Mouse (Mus musculus): ENCODE results near the gene Naa35. TPM values are rescaled to one million over a fixed set of nuclear protein-coding genes. Genes with fewer than 3 reads are reported as not detected.

Naa35 gene
- polyA plus RNA-seq, 1 experiment: 46.5 TPM

GRCm38 (mm10) chr13:59647484-59647883 lies 62.4 kb downstream of the Naa35 start:
- Histone ChIP-seq H3K4me3 (ENCODE audit: control insufficient read depth, low read depth, low read length) (no peak overlapping the region), H3K27me3 (ENCODE audit: control insufficient read depth, insufficient read depth, low read length) (no peaks in the 10 kb centered on the region), H3K27ac (ENCODE audit: control insufficient read depth, insufficient read depth, low read depth, low read length) (no peak overlapping the region), H3K36me3 (ENCODE audit: control insufficient read depth, insufficient read depth, low read length) (no peaks in the 10 kb centered on the region), H3K4me1 (ENCODE audit: control insufficient read depth, insufficient read depth, low read length) (no peaks in the 10 kb centered on the region; the same call in 1 of the 2 replicates)
- TF ChIP-seq CTCF (IDR thresholded peaks at IDR 0.05; ENCODE audit: control insufficient read depth, insufficient read depth, insufficient replicate concordance, low read depth, low read length) (no peak), POLR2A (IDR thresholded peaks at IDR 0.05; ENCODE audit: control insufficient read depth, low read depth, low read length) (no peak)

DNA sequence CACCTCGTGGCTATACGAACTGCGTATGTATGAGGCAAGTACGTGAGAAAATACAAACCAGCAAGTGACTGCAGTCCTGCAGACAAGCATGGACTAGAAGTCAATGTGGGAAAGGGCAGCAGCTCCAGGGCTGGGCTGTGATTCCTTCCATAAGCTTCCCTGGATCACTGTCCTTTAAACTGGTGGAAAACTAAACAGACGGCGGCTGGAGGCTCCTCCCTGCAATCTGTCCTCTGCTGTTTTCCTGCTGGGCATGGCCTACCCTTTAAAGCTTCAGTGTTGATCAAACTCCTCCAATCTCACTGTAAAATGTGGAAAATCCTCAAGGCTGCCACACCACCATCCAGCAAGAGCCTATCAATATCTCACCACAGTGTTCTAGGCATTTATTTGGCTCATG lies 63.5 kb downstream of the Naa35 start:
- H3K36me3 ChIP-seq (ENCODE audit: control insufficient read depth, insufficient read depth, low read length): no peaks in the 10 kb centered on the region
- no peaks in the 10 kb centered on the region for H3K27me3 ChIP-seq (ENCODE audit: control insufficient read depth, insufficient read depth, low read length)
- no peak overlapping the region for H3K27ac ChIP-seq (ENCODE audit: control insufficient read depth, insufficient read depth, low read depth, low read length)
- TF ChIP-seq POLR2A (IDR thresholded peaks at IDR 0.05; ENCODE audit: control insufficient read depth, low read depth, low read length): no peak
- no peak for TF ChIP-seq CTCF (IDR thresholded peaks at IDR 0.05; ENCODE audit: control insufficient read depth, insufficient read depth, insufficient replicate concordance, low read depth, low read length)
- H3K4me3 ChIP-seq (ENCODE audit: control insufficient read depth, low read depth, low read length): no peak overlapping the region
- peaks cover 4% of the 10 kb centered on the region for H3K4me1 ChIP-seq (ENCODE audit: control insufficient read depth, insufficient read depth, low read length)

- H3K4me3 ChIP-seq (ENCODE audit: control insufficient read depth, low read depth, low read length): no peak overlapping the region
- no peak overlapping the region for H3K27ac ChIP-seq (ENCODE audit: control insufficient read depth, insufficient read depth, low read depth, low read length)
- H3K36me3 ChIP-seq (ENCODE audit: control insufficient read depth, insufficient read depth, low read length): no peaks in the 10 kb centered on the region
- peaks cover 4% of the 10 kb centered on the region for H3K4me1 ChIP-seq (ENCODE audit: control insufficient read depth, insufficient read depth, low read length)
- H3K27me3 ChIP-seq (ENCODE audit: control insufficient read depth, insufficient read depth, low read length): no peaks in the 10 kb centered on the region
- TF ChIP-seq CTCF (IDR thresholded peaks at IDR 0.05; ENCODE audit: control insufficient read depth, insufficient read depth, insufficient replicate concordance, low read depth, low read length): no peak
- TF ChIP-seq POLR2A (IDR thresholded peaks at IDR 0.05; ENCODE audit: control insufficient read depth, low read depth, low read length): no peak
Measured at GRCm38 (mm10) chr13:59649781-59650180, 64.7 kb downstream of the Naa35 start.

DNA sequence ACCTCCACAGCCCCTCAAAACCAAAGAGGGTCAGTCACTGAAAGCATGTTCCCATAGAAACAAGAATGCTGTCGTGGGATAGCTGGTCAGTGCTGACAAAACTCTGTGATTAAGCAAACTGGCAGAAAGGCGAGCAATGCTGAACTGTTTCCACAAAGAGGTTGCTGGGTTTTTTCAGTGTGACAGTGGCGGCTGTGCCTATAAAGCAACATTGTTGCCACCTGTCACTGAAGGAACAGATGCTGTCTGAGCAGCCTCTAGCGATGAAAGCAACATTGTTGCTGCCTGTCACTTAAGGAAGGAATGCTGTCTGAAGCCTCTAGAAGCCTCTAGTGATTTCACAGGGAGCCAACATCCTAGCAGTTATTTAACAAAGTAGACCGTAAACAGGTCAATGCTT lies 67.6 kb downstream of the Naa35 start:
- Histone ChIP-seq H3K4me1 (ENCODE audit: control insufficient read depth, insufficient read depth, low read length) (peaks cover 4% of the 10 kb centered on the region), H3K27ac (ENCODE audit: control insufficient read depth, insufficient read depth, low read depth, low read length) (no peak overlapping the region), H3K4me3 (ENCODE audit: control insufficient read depth, low read depth, low read length) (no peak overlapping the region), H3K36me3 (ENCODE audit: control insufficient read depth, insufficient read depth, low read length) (no peaks in the 10 kb centered on the region), H3K27me3 (ENCODE audit: control insufficient read depth, insufficient read depth, low read length) (no peaks in the 10 kb centered on the region)
- TF ChIP-seq POLR2A (IDR thresholded peaks at IDR 0.05; ENCODE audit: control insufficient read depth, low read depth, low read length): no peak
- no peak for TF ChIP-seq CTCF (IDR thresholded peaks at IDR 0.05; ENCODE audit: control insufficient read depth, insufficient read depth, insufficient replicate concordance, low read depth, low read length)

GRCm38 (mm10) chr13:59653136-59653535 lies 68.1 kb downstream of the Naa35 start:
- no peak overlapping the region for H3K4me3 ChIP-seq (ENCODE audit: control insufficient read depth, low read depth, low read length)
- H3K27ac ChIP-seq (ENCODE audit: control insufficient read depth, insufficient read depth, low read depth, low read length): no peak overlapping the region
- H3K27me3 ChIP-seq (ENCODE audit: control insufficient read depth, insufficient read depth, low read length): no peaks in the 10 kb centered on the region
- no peak for TF ChIP-seq POLR2A (IDR thresholded peaks at IDR 0.05; ENCODE audit: control insufficient read depth, low read depth, low read length)
- no peak for TF ChIP-seq CTCF (IDR thresholded peaks at IDR 0.05; ENCODE audit: control insufficient read depth, insufficient read depth, insufficient replicate concordance, low read depth, low read length)
- H3K36me3 ChIP-seq (ENCODE audit: control insufficient read depth, insufficient read depth, low read length): no peaks in the 10 kb centered on the region
- peaks cover 4% of the 10 kb centered on the region for H3K4me1 ChIP-seq (ENCODE audit: control insufficient read depth, insufficient read depth, low read length)

- Histone ChIP-seq H3K27me3 (ENCODE audit: control insufficient read depth, insufficient read depth, low read length) (no peaks in the 10 kb centered on the region), H3K4me1 (ENCODE audit: control insufficient read depth, insufficient read depth, low read length) (peaks cover 4% of the 10 kb centered on the region), H3K27ac (ENCODE audit: control insufficient read depth, insufficient read depth, low read depth, low read length) (no peak overlapping the region), H3K36me3 (ENCODE audit: control insufficient read depth, insufficient read depth, low read length) (no peaks in the 10 kb centered on the region), H3K4me3 (ENCODE audit: control insufficient read depth, low read depth, low read length) (no peak overlapping the region)
- TF ChIP-seq CTCF (IDR thresholded peaks at IDR 0.05; ENCODE audit: control insufficient read depth, insufficient read depth, insufficient replicate concordance, low read depth, low read length) (no peak), POLR2A (IDR thresholded peaks at IDR 0.05; ENCODE audit: control insufficient read depth, low read depth, low read length) (no peak)
Measured at GRCm38 (mm10) chr13:59654465-59654864, 69.4 kb downstream of the Naa35 start.

- H3K4me3 ChIP-seq (ENCODE audit: control insufficient read depth, low read depth, low read length): no peak overlapping the region
- no peak overlapping the region for H3K27ac ChIP-seq (ENCODE audit: control insufficient read depth, insufficient read depth, low read depth, low read length)
- no peaks in the 10 kb centered on the region for H3K36me3 ChIP-seq (ENCODE audit: control insufficient read depth, insufficient read depth, low read length)
- TF ChIP-seq POLR2A (IDR thresholded peaks at IDR 0.05; ENCODE audit: control insufficient read depth, low read depth, low read length) (no peak), CTCF (IDR thresholded peaks at IDR 0.05; ENCODE audit: control insufficient read depth, insufficient read depth, insufficient replicate concordance, low read depth, low read length) (no peak)
- peaks cover 4% of the 10 kb centered on the region for H3K4me1 ChIP-seq (ENCODE audit: control insufficient read depth, insufficient read depth, low read length)
- no peaks in the 10 kb centered on the region for H3K27me3 ChIP-seq (ENCODE audit: control insufficient read depth, insufficient read depth, low read length)
Measured at GRCm38 (mm10) chr13:59655718-59656315, 70.8 kb downstream of the Naa35 start.
